Mouse (Mus musculus): ENCODE measurements around the gene Gsdma2. TPM values are rescaled to one million over a fixed set of nuclear protein-coding genes. Genes with fewer than 3 reads are reported as not detected.
"Not testable (repeated sequence)": the region's sequence is repeated elsewhere in the genome, so short reads cannot be mapped to it uniquely, and the experiment has no call there.

Gsdma2 gene
- polyA plus RNA-seq, 1 experiment: not detected

DNA sequence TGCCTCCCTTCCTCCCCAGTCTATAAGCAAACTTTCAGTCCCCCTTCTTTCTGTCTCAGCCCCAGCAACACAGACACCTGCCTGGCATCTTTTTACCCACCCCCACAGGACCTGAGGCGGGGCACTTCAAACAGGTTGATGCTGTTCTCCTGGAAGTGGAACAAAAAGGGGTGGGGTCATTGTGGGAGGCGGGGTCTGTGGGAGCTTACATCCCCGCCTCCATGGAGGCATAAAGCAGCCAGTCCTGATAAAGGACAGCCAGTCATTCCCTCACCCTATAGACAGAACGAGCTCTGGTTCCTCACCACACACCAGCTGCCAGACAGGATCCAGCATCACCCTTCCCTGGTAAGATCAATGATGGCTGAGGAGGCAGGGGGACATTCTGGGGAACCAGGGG lies 17.5 kb downstream of the Gsdma2 start, which contains the start of gene Gsdma:
Gene Gsdma (plus strand): TSS at position 261 of the 400 bp plus-strand sequence.
- no peak within 1 kb of the TSS for H3K4me3 ChIP-seq (replicated peaks; ENCODE audit: extremely low read depth, low read depth, low read length)
- no peaks in the 10 kb centered on the region for H3K4me1 ChIP-seq (ENCODE audit: control insufficient read depth, insufficient read depth, low read length)
- TF ChIP-seq POLR2A (IDR thresholded peaks at IDR 0.05; ENCODE audit: borderline replicate concordance, extremely low read depth, low read depth, low read length): no peak
- no peak for TF ChIP-seq CTCF (IDR thresholded peaks at IDR 0.05; ENCODE audit: insufficient read depth, low read length)
- DNase-seq: no peak
- WGBS: 18% methylated on average over 4 of the region's 4 CpGs

GRCm38 (mm10) chr11:98668984-98669383 lies 22.4 kb downstream of the Gsdma2 start:
- TF ChIP-seq CTCF (IDR thresholded peaks at IDR 0.05; ENCODE audit: insufficient read depth, low read length): no peak
- TF ChIP-seq POLR2A (IDR thresholded peaks at IDR 0.05; ENCODE audit: borderline replicate concordance, extremely low read depth, low read depth, low read length): no peak
- DNase-seq: no peak
- Histone ChIP-seq H3K4me1 (ENCODE audit: control insufficient read depth, insufficient read depth, low read length) (no peaks in the 10 kb centered on the region), H3K4me3 (replicated peaks; ENCODE audit: extremely low read depth, low read depth, low read length) (no peak overlapping the region)
- 34% methylated on average over 2 of the region's 2 CpGs for WGBS

DNA sequence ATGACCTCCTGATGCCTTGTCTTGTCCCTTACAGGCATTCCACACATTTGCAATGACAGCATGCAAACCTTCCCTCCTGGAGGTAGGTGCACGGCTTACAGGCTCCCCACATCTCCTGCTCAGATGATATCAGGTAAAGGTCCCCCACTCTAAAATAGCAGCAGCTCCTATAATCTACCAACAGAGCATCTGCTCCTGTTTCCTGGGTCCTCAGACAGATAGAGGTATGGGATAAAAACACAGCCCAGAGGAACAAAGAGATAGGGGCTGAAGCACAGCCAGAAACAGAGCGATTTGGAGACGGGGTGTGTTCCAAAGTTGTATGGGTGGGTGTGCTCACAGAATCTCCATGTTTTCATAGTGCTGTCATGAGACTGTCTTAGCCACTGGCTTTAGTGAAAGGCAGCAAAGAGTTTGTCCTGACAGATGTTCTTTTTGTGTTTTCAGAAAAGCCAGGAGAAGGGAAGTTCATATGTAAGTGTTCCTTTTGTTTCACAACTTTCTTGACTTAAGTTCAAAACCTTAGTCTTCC lies 24.8 kb downstream of the Gsdma2 start:
- 62% methylated on average over 3 of the region's 3 CpGs for WGBS
- Histone ChIP-seq H3K4me1 (ENCODE audit: control insufficient read depth, insufficient read depth, low read length) (no peaks in the 10 kb centered on the region), H3K4me3 (replicated peaks; ENCODE audit: extremely low read depth, low read depth, low read length) (no peak overlapping the region)
- TF ChIP-seq CTCF (IDR thresholded peaks at IDR 0.05; ENCODE audit: insufficient read depth, low read length) (no peak), POLR2A (IDR thresholded peaks at IDR 0.05; ENCODE audit: borderline replicate concordance, extremely low read depth, low read depth, low read length) (no peak)
- no peak for DNase-seq

DNA sequence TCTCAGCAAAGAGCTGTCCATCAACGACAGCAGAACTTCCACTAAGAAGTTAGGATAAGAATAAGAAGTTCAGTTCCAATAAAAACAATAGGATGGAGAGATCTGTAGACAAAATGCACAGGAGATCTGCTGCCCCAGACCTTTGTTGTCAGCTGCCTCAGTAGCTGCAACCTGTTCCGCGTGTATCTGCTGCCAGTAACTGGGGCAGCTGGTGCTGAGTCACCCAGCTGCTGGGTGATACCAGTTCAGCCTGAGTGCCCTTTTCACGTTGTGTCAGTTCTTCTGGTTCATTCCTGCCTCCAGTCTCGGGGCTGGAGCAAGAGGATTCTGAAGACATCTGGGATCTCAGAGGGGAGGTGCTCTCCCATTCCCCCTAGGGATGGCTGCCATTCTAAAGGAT lies 25.3 kb downstream of the Gsdma2 start:
- no peak for DNase-seq
- WGBS: 36% methylated on average over 5 of the region's 5 CpGs
- Histone ChIP-seq H3K4me3 (replicated peaks; ENCODE audit: extremely low read depth, low read depth, low read length) (no peak overlapping the region), H3K4me1 (ENCODE audit: control insufficient read depth, insufficient read depth, low read length) (no peaks in the 10 kb centered on the region)
- TF ChIP-seq POLR2A (IDR thresholded peaks at IDR 0.05; ENCODE audit: borderline replicate concordance, extremely low read depth, low read depth, low read length): no peak
- no peak for TF ChIP-seq CTCF (IDR thresholded peaks at IDR 0.05; ENCODE audit: insufficient read depth, low read length)

DNA sequence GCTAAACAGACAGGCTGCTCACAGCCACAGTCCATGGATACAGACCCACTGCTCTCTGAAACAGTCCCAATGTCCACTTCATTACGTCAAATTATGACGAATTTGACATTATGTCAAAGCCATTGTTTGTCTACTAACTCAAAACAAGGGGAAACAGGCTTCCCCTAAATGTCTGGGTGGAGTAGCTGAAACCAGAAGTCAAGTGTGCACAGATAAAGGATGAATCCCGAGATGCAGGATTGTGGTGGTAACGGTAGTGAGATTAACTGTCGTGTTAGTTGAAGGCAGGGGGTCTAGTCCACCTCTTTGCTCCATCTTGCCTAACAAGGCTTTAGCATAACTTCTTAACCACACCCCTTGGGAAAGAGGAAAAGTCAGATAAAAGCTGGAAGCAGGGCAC lies 25.9 kb downstream of the Gsdma2 start:
- no peak for DNase-seq
- TF ChIP-seq CTCF (IDR thresholded peaks at IDR 0.05; ENCODE audit: insufficient read depth, low read length) (no peak), POLR2A (IDR thresholded peaks at IDR 0.05; ENCODE audit: borderline replicate concordance, extremely low read depth, low read depth, low read length) (no peak)
- 51% methylated on average over 5 of the region's 5 CpGs for WGBS
- no peak overlapping the region for H3K4me3 ChIP-seq (replicated peaks; ENCODE audit: extremely low read depth, low read depth, low read length)
- no peaks in the 10 kb centered on the region for H3K4me1 ChIP-seq (ENCODE audit: control insufficient read depth, insufficient read depth, low read length)

DNA sequence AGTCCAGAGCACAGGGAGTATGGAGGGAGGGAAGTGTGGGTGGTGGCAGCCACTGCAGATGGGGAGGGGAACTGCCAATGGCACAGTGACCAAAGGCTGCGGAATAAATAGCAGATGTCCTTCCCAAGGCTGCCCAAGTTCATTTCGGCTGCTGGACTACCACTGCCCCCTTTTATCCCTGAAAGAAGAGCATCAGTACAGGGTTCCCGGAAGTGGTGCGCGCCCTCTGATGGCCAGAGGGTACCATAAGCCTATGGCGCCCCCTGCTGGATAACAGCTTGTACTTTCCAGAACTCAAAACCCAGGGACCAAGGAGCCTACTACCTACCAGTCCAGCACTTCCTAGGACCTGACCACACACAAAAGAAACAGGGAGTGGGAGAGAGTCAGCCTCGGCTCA lies 26.6 kb downstream of the Gsdma2 start:
- H3K4me1 ChIP-seq (ENCODE audit: control insufficient read depth, insufficient read depth, low read length); H3K4me3 ChIP-seq (replicated peaks; ENCODE audit: extremely low read depth, low read depth, low read length): not testable (repeated sequence)
- WGBS: 5% methylated on average over 7 of the region's 7 CpGs
- TF ChIP-seq CTCF (IDR thresholded peaks at IDR 0.05; ENCODE audit: insufficient read depth, low read length): peak; percentile 29; the same call in 1 of the 2 replicates
- peak; percentile 36 for DNase-seq

DNA sequence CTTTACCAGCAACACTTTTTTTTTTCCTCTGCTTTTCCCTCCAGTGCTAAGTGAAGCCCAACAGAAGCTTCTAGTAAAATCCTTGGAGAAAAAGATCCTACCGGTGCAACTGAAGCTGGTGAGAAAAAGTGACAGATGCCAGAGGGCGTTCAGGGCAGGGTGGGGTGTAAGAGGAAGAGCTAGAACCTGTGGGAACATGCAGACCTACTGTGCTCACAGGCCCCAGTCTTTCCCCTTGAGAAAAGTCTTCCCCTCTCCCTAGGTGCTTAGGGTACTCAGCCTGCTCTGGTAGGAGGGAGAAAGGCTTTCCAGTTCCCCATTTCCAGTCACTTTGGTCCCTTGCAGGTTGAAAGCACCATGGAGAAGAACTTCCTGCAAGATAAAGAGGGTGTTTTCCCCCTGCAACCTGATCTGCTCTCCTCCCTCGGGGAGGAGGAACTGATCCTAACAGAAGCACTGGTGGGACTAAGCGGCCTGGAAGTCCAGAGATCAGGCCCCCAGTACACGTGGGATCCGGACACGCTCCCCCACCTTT lies 29.3 kb downstream of the Gsdma2 start:
- TF ChIP-seq CTCF (IDR thresholded peaks at IDR 0.05; ENCODE audit: insufficient read depth, low read length) (no peak), POLR2A (IDR thresholded peaks at IDR 0.05; ENCODE audit: borderline replicate concordance, extremely low read depth, low read depth, low read length) (no peak)

GRCm38 (mm10) chr11:98680023-98680422 lies 33.5 kb downstream of the Gsdma2 start:
- TF ChIP-seq CTCF (IDR thresholded peaks at IDR 0.05; ENCODE audit: insufficient read depth, low read length) (no peak), POLR2A (IDR thresholded peaks at IDR 0.05; ENCODE audit: borderline replicate concordance, extremely low read depth, low read depth, low read length) (no peak)
- H3K4me3 ChIP-seq (replicated peaks; ENCODE audit: extremely low read depth, low read depth, low read length): no peak overlapping the region
- H3K4me1 ChIP-seq (ENCODE audit: control insufficient read depth, insufficient read depth, low read length): peaks cover 2% of the 10 kb centered on the region; the same call in 1 of the 2 replicates
- 90% methylated on average over 1 of the region's 1 CpGs for WGBS
- DNase-seq: no peak

More for the DNA sequence above, 29.3 kb downstream of the Gsdma2 start:
- no peak for DNase-seq
- Histone ChIP-seq H3K4me3 (replicated peaks; ENCODE audit: extremely low read depth, low read depth, low read length) (no peak overlapping the region), H3K4me1 (ENCODE audit: control insufficient read depth, insufficient read depth, low read length) (no peaks in the 10 kb centered on the region)
- WGBS: 48% methylated on average over 7 of the region's 7 CpGs

DNA sequence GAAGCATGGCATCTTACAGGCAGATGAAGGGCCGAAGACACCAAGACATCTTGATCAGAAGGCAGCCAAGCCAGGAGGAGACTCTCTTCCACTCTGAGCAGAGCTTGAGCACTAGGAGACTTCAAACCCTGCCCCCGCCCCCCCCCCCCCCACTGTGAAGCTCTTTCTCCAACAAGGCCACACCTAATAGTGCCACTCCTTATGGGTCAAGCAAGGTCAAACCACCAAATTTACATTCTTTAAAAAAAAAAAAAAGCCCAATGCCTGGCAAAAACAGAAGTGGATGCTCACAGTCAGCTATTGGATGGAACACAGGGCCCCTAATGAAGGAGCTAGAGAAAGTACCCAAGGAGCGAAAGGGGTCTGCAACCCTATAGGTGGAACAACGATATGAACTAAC lies 34.0 kb downstream of the Gsdma2 start:
- 94% methylated on average over 4 of the region's 4 CpGs for WGBS
- DNase-seq: not testable (repeated sequence)

DNA sequence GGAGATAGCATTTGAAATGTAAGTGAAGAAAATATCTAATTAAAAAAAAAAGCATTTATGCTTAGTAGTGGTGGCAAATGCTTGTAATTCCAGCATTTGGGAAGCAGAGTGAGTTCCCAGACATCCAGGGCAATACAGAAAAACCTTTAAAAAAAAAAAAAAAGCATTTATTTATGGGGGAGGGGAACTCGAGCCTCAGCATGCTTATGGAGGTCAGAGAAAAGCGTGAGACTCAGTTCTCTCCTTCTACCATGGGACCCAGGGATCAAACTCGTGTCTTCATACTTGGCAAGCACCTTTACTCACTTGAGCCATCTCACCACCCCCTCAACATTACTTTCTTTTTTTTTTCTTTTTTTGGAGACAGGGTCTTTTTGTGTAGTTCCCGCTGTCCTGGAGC lies 34.6 kb downstream of the Gsdma2 start:
- Histone ChIP-seq H3K4me3 (replicated peaks; ENCODE audit: extremely low read depth, low read depth, low read length) (no peak overlapping the region), H3K4me1 (ENCODE audit: control insufficient read depth, insufficient read depth, low read length) (peaks cover 2% of the 10 kb centered on the region; the same call in 1 of the 2 replicates)
- no peak for DNase-seq
- TF ChIP-seq POLR2A (IDR thresholded peaks at IDR 0.05; ENCODE audit: borderline replicate concordance, extremely low read depth, low read depth, low read length) (no peak), CTCF (IDR thresholded peaks at IDR 0.05; ENCODE audit: insufficient read depth, low read length) (no peak)
- 73% methylated on average over 4 of the region's 4 CpGs for WGBS

More for the DNA sequence above, 34.0 kb downstream of the Gsdma2 start:
- not testable (repeated sequence) for H3K4me1 ChIP-seq (ENCODE audit: control insufficient read depth, insufficient read depth, low read length); H3K4me3 ChIP-seq (replicated peaks; ENCODE audit: extremely low read depth, low read depth, low read length)
